Mouse (Mus musculus) olfactory bulb, adult 2 months (tissue): ENCODE results near the gene Slc30a3. TPM values are rescaled to one million over a fixed set of nuclear protein-coding genes. Genes with fewer than 3 reads are reported as not detected.
"Not testable (repeated sequence)": the region's sequence is repeated elsewhere in the genome, so short reads cannot be mapped to it uniquely, and the experiment has no call there.

Experiments used
- H3K27ac ChIP-seq: fragments of 200-500 bp; 2 replicates; pipeline ENCODE4 v1.5.1; 2012; ENCODE audit warnings: low read depth, low read length; ENCODE audit not compliant: insufficient read depth
- H3K4me1 ChIP-seq: fragments of 200-500 bp; 2 replicates; pipeline ENCODE4 v1.6.1; 2012; ENCODE audit warnings: low read length; ENCODE audit not compliant: control insufficient read depth, insufficient read depth
- H3K4me3 ChIP-seq: fragments of 200-500 bp; 2 replicates; pipeline ENCODE4 v1.5.1; 2012; ENCODE audit warnings: mild to moderate bottlenecking, low read depth, low read length, moderate library complexity; ENCODE audit not compliant: insufficient read depth
- CTCF ChIP-seq: fragments of 200-500 bp; IDR thresholded peaks from 2 replicates; pipeline ENCODE4 v1.5.1; 2012; ENCODE audit warnings: low read depth, mild to moderate bottlenecking, low read length, moderate library complexity; ENCODE audit not compliant: insufficient read depth
- POLR2A ChIP-seq: fragments of 200-500 bp; IDR thresholded peaks from 2 replicates; pipeline ENCODE4 v1.6.1; 2012; ENCODE audit warnings: mild to moderate bottlenecking, low read depth, low read length, moderate library complexity; ENCODE audit not compliant: insufficient read depth
- WGBS: fragments of 180-500 bp; shearing (Covaris S2); methylation state at CpG from one replicate; pipeline ENCODE4 v1.1.7; 2018; 5-methylcytosine and 5-hydroxymethylcytosine counted together
- polyA plus RNA-seq: library from polyadenylated mRNA; stranded (reverse); fragments of >200 nt; gene quantifications from 2 replicates; pipeline ENCODE4 v1.2.4, GENCODE M21; 2012; ENCODE audit warnings: low replicate concordance; ENCODE audit not compliant: missing spikeins, insufficient read depth, insufficient read length

Gene Slc30a3
- polyA plus RNA-seq, 1 experiment, result not detected

DNA sequence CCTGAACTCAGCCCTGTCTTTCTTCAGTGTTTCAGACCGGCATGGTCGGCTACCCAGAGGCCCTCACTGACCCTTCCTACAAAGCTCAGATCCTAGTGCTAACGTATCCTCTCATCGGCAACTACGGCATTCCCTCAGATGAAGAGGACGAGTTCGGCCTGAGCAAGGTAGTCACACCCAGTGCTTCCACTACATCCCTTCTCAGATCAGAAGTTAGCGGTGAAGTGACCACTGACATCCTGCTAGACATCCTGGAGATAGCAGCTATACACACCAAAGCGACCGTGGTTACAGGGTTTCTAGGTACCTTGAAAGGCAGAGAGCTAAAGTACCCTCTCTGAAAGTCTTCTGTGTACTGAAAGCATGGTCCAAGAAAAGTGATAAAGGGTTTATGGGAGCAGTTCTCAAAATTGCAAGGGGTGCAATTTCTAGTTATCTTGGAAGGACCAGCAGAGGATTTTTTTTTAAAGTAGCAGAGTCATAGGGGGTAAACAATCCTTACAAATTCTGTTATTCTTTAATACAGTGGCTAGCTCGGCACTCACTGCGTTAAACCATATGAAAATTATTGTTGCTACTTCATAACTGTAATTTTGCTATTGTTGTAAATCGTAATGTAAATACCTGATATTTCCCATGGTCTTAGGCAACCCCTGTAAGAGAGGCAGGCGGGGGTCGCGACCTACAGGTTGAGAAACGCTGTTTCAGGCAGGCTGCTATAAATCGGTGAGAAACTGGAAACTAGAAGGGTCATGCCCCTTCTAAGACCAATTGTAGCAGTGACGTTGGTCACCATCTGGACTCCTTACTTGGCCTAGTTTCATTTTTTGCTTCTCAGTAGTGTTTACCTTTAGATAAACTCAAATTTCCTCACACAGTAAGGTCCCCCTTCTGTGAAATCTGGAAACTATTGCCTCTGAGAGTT, 52.6 kb downstream of the Slc30a3 start:
- peaks cover 5% of the 10 kb centered on the region for H3K4me1 ChIP-seq
- no peak overlapping the region for H3K27ac ChIP-seq
- 43% methylated on average over 19 of the region's 19 CpGs for WGBS
- TF ChIP-seq CTCF (no peak), POLR2A (no peak)
- H3K4me3 ChIP-seq, result peak overlapping the region; percentile 83

GRCm38 (mm10) chr5:31054261-31055215, 53.5 kb downstream of the Slc30a3 start, which contains the start of gene Cad:
Gene Cad (plus strand): TSS chr5:31054780.
- H3K4me3 ChIP-seq, result peak within 1 kb of the TSS; percentile 83
- peaks cover 5% of the 10 kb centered on the region for H3K4me1 ChIP-seq
- no peak for TF ChIP-seq CTCF
- 0 out of 2 replicates have a peak, but pooled peaks have one; percentile 34 for TF ChIP-seq POLR2A
- WGBS, result 1% methylated on average over 64 of the region's 64 CpGs
- H3K27ac ChIP-seq, result peak within 1 kb of the TSS; percentile 34; the same call in 1 of the 2 replicates

GRCm38 (mm10) chr5:31053728-31054127, 54.3 kb downstream of the Slc30a3 start:
- not testable (repeated sequence) for H3K4me1 ChIP-seq, H3K4me3 ChIP-seq, H3K27ac ChIP-seq
- WGBS, result 52% methylated on average over 4 of the region's 4 CpGs

DNA sequence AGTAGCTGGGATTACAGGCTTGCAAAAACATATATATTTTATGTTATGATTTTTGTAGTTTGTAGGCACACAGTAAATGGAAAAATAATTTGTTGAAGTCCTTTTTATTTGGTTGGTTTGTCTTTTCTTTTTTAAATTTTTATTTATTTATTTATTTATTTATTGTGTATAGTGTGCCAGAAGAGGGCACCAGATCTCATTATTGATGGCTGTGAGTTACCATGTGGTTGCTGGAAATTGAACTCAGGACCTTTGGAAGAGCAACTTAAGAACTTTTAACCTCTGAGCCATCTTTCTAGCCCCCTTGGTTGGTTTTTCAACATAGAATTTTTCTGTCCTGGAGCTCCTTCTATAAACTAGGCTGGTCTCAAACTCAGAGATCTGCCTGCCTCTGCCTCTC, 57.6 kb downstream of the Slc30a3 start:
- H3K4me3 ChIP-seq, result no peak overlapping the region
- TF ChIP-seq CTCF (no peak), POLR2A (no peak)
- no peak overlapping the region for H3K27ac ChIP-seq
- peaks cover 5% of the 10 kb centered on the region for H3K4me1 ChIP-seq

DNA sequence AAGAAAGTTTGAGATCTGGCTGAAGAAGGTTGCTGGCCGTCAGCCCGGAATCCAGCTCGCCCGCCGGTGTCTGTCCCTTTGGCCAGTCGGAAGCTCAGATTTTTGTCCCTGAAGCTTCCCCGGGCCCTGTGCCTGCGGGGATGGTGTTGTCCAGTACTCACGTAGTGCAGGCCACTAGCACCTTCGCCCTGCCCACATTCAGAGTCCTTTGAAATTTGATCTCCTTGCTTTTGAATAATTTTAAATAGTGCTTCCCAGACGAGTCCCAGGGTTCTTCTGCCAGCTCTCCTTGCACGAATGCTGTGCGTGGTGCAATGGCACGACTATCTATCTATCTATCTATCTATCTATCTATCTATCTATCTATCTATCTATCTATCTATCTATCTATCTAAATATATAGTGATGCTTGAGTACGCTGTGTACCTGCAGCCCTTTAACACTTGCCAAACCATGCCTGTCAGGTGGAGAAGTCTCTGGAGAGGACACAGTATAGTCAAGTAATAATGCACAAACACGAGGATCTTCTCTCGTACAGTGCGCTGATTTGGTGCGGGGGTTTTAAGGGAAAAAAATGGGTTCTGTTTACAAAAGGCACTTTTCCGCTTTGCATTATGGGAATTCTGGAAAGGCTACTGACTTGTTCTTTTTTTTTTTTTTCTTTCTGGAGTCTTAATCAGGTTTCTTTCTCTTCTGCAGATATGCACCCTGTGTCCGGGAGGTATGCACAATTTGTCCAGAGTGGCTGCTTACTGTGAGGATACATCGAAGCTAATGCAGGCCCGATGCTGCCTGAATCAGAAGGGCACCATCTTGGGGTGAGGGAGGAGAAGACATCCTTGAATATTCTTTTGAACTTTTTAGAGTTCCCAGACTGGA, 59.0 kb downstream of the Slc30a3 start, which contains the start of gene Slc5a6:
Slc5a6 (minus strand) TSS at position 162 of the 879 bp plus-strand sequence.
- peak within 1 kb of the TSS; percentile 98 for H3K27ac ChIP-seq
- WGBS, result under 1% methylated on average over 23 of the region's 23 CpGs
- no peaks in the 10 kb centered on the region for H3K4me1 ChIP-seq
- H3K4me3 ChIP-seq, result peak within 1 kb of the TSS; percentile 89
- peak; percentile 46 for TF ChIP-seq CTCF
- no peak for TF ChIP-seq POLR2A

- Histone ChIP-seq H3K4me1 (no peaks in the 10 kb centered on the region), H3K4me3 (peak within 1 kb of the TSS; percentile 89), H3K27ac (peak within 1 kb of the TSS; percentile 98)
- under 1% methylated on average over 73 of the region's 73 CpGs for WGBS
- TF ChIP-seq CTCF (no peak), POLR2A (peak; percentile 95)
Observed at GRCm38 (mm10) chr5:31047848-31048762, 59.9 kb downstream of the Slc30a3 start, which contains the start of gene Atraid. Gene Atraid (plus strand): TSS chr5:31048312.

DNA sequence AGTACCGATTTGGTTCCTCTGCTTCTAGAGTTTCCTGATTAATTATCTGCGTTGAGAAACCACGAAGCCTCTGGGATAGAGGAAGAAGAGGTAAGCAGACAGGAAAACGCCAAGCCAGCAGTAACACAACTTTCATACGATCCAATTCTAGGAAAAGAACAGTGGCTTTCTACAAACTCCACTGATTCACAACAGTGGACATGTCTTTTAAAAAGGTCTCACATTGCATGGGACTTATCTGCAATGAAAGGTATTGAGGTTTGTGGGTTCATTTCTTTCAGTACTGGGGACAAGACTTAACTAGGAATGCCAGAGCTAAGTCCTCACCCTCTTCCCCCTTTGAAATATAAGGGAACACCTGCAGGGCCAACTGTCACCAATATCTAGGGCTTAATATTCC, 61.0 kb downstream of the Slc30a3 start:
- Histone ChIP-seq H3K4me3 (no peak overlapping the region), H3K27ac (no peak overlapping the region), H3K4me1 (no peaks in the 10 kb centered on the region)
- WGBS, result 85% methylated on average over 5 of the region's 5 CpGs
- TF ChIP-seq CTCF, result no peak
- TF ChIP-seq POLR2A, result no peak

DNA sequence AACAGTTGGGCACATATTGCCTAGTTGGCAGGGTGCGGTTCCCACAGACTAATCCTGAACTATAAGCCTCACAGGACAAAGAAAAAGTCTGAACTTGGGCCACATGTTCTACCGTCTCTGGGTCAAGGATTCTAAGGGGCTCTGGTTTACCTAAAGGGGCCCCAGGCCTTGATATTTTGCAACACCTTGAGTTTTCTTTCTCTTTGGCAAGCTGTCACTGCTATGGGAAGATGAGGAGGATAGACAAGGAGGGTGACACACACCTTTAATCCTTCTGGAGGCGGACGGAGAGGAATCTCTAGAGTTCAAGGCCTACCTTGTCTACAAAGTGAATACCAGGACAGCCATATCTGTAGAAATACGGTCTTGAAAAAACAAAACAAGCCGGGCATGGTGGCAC, 61.6 kb downstream of the Slc30a3 start:
- no peak for TF ChIP-seq CTCF
- TF ChIP-seq POLR2A, result no peak
- no peak overlapping the region for H3K27ac ChIP-seq
- no peak overlapping the region for H3K4me3 ChIP-seq
- WGBS, result 95% methylated on average over 6 of the region's 6 CpGs
- no peaks in the 10 kb centered on the region for H3K4me1 ChIP-seq
